In genomic region chr2:72203609-72204008, GRCm38 (mm10) we compare ENCODE assay signal across 7 mouse cellular contexts.
DNase-seq lines count a peak whose midpoint lies in the region; ATAC-seq lines count a peak whose summit lies in the region.

No protein-coding gene starts in this region.

- H3K9ac ChIP-seq in embryonic facial prominence, embryonic 13.5 days, result no peak overlapping the region
- no peak overlapping the region for H3K9ac ChIP-seq in kidney, embryonic 14.5 days (ENCODE audit: low read depth, low read length)
- H3K9ac ChIP-seq in limb, embryonic 15.5 days, result no peak overlapping the region

- peak; percentile 53 for DNase-seq in adrenal gland, postnatal 25 days
- DNase-seq in heart, embryonic 10.5 days (ENCODE audit: low spot score), result peak; percentile 84
- peak; percentile 64 for DNase-seq in naive thymus-derived CD4-positive, alpha-beta T cell, adult 2 months (ENCODE audit: low read depth)
- DNase-seq in splenic B cell, adult 2 months (ENCODE audit: low read depth, low spot score), result peak; percentile 64

- H3K36me3 ChIP-seq in embryonic facial prominence, embryonic 13.5 days, result no peaks in the 10 kb centered on the region
- no peaks in the 10 kb centered on the region for H3K36me3 ChIP-seq in heart, embryonic 10.5 days
- H3K36me3 ChIP-seq in kidney, embryonic 14.5 days (ENCODE audit: control insufficient read depth, insufficient read depth, low read length), result no peaks in the 10 kb centered on the region
- no peaks in the 10 kb centered on the region for H3K36me3 ChIP-seq in limb, embryonic 15.5 days
- peaks cover 4% of the 10 kb centered on the region for H3K36me3 ChIP-seq in splenic B cell, adult 2 months (ENCODE audit: control insufficient read depth, insufficient read depth, low read length, poor library complexity, severe bottlenecking)

- no peak overlapping the region for H3K27ac ChIP-seq in embryonic facial prominence, embryonic 13.5 days
- peak overlapping the region; percentile 31 for H3K27ac ChIP-seq in heart, embryonic 10.5 days
- H3K27ac ChIP-seq in kidney, embryonic 14.5 days (ENCODE audit: low read depth, low read length), result no peak overlapping the region
- H3K27ac ChIP-seq in limb, embryonic 15.5 days, result no peak overlapping the region

- no peaks in the 10 kb centered on the region for H3K27me3 ChIP-seq in embryonic facial prominence, embryonic 13.5 days
- H3K27me3 ChIP-seq in heart, embryonic 10.5 days (ENCODE audit: insufficient read depth, poor library complexity, severe bottlenecking), result no peaks in the 10 kb centered on the region
- no peaks in the 10 kb centered on the region for H3K27me3 ChIP-seq in kidney, embryonic 14.5 days (ENCODE audit: control insufficient read depth, insufficient read depth, low read length)
- H3K27me3 ChIP-seq in limb, embryonic 15.5 days, result no peaks in the 10 kb centered on the region
- no peaks in the 10 kb centered on the region for H3K27me3 ChIP-seq in splenic B cell, adult 2 months (ENCODE audit: control insufficient read depth, insufficient read depth, low read length, poor library complexity, severe bottlenecking)

- H3K4me3 ChIP-seq in embryonic facial prominence, embryonic 13.5 days, result no peak overlapping the region
- H3K4me3 ChIP-seq in heart, embryonic 10.5 days, result peak overlapping the region; percentile 15; the same call in 1 of the 2 replicates
- no peak overlapping the region for H3K4me3 ChIP-seq in kidney, embryonic 14.5 days (ENCODE audit: low read length)
- no peak overlapping the region for H3K4me3 ChIP-seq in limb, embryonic 15.5 days

- ATAC-seq in embryonic facial prominence, embryonic 13.5 days (ENCODE audit: insufficient number of reproducible peaks, insufficient read depth, low FRiP score, low TSS enrichment, low read depth), result 0 out of 2 replicates have a peak, but pooled peaks have one; percentile 56
- ATAC-seq in kidney, embryonic 14.5 days (ENCODE audit: low FRiP score, low TSS enrichment), result peak; percentile 86
- ATAC-seq in limb, embryonic 15.5 days (ENCODE audit: insufficient number of reproducible peaks, low FRiP score, low TSS enrichment, low read depth), result no peak

- no peaks in the 10 kb centered on the region for H3K9me3 ChIP-seq in embryonic facial prominence, embryonic 13.5 days
- H3K9me3 ChIP-seq in heart, embryonic 10.5 days, result no peaks in the 10 kb centered on the region
- no peaks in the 10 kb centered on the region for H3K9me3 ChIP-seq in kidney, embryonic 14.5 days (ENCODE audit: control insufficient read depth, low read length)
- no peaks in the 10 kb centered on the region for H3K9me3 ChIP-seq in limb, embryonic 15.5 days

- peaks cover 18% of the 10 kb centered on the region for H3K4me1 ChIP-seq in embryonic facial prominence, embryonic 13.5 days
- peaks cover 39% of the 10 kb centered on the region for H3K4me1 ChIP-seq in heart, embryonic 10.5 days
- no peaks in the 10 kb centered on the region for H3K4me1 ChIP-seq in kidney, embryonic 14.5 days (ENCODE audit: control insufficient read depth, insufficient read depth, low read length)
- H3K4me1 ChIP-seq in limb, embryonic 15.5 days, result peaks cover 7% of the 10 kb centered on the region; the same call in 1 of the 2 replicates

- 7% methylated on average over 5 of the region's 5 CpGs for WGBS in embryonic facial prominence, embryonic 13.5 days
- 11% methylated on average over 5 of the region's 5 CpGs for WGBS in heart, embryonic 10.5 days
- 9% methylated on average over 5 of the region's 5 CpGs for WGBS in kidney, embryonic 14.5 days
- 4% methylated on average over 5 of the region's 5 CpGs for WGBS in limb, embryonic 15.5 days

- peak overlapping the region; percentile 42 for H3K4me2 ChIP-seq in embryonic facial prominence, embryonic 13.5 days
- H3K4me2 ChIP-seq in kidney, embryonic 14.5 days (replicated peaks; ENCODE audit: low read depth, low read length), result peak overlapping the region; percentile 25
- peak overlapping the region; percentile 29 for H3K4me2 ChIP-seq in limb, embryonic 15.5 days
